Mouse (Mus musculus) intestine, postnatal 0 days (tissue): Measurements from ENCODE around the gene Srp9. TPM values are rescaled to one million over a fixed set of nuclear protein-coding genes. Genes with fewer than 3 reads are reported as not detected.
A peak's percentile ranks its signal among the peaks of the same experiment; 100 is the strongest.

ENCODE experiments used
- ATAC-seq: fragments of 200-750 bp; cut with Nextera tagmentation; 2 replicates; pipeline ENCODE4 v1.8.0; 2017; ENCODE audit warnings: mild to moderate bottlenecking, moderate TSS enrichment, moderate library complexity
- H3K27ac ChIP-seq: fragments of 300-500 bp; sonication (generic); 2 replicates; pipeline ENCODE4 v1.5.1; 2014; ENCODE audit warnings: mild to moderate bottlenecking, low read depth, low read length, moderate library complexity
- H3K27me3 ChIP-seq: fragments of 300-500 bp; sonication (generic); replicated peaks from 2 replicates; pipeline ENCODE4 v1.6.1; 2014; ENCODE audit warnings: low read length, mixed read lengths; ENCODE audit not compliant: control insufficient read depth, insufficient read depth
- H3K36me3 ChIP-seq: fragments of 300-500 bp; sonication (generic); 2 replicates; pipeline ENCODE4 v1.6.1; 2014; ENCODE audit warnings: mild to moderate bottlenecking, moderate library complexity; ENCODE audit not compliant: control insufficient read depth, insufficient read depth
- H3K4me1 ChIP-seq: fragments of 300-500 bp; sonication (generic); replicated peaks from 2 replicates; pipeline ENCODE4 v1.6.1; 2014; ENCODE audit warnings: antibody characterized with exemption, low read length, mixed read lengths; ENCODE audit not compliant: control insufficient read depth, insufficient read depth
- H3K4me2 ChIP-seq: fragments of 300-500 bp; sonication (generic); replicated peaks from 2 replicates; pipeline ENCODE4 v1.6.1; 2014; ENCODE audit warnings: low read depth, mild to moderate bottlenecking, moderate library complexity
- H3K4me3 ChIP-seq: fragments of 300-500 bp; sonication (generic); 2 replicates; pipeline ENCODE4 v1.5.1; 2014; ENCODE audit warnings: low read depth, low read length
- H3K9ac ChIP-seq: fragments of 300-500 bp; sonication (generic); 2 replicates; pipeline ENCODE4 v1.6.1; 2014; ENCODE audit warnings: mild to moderate bottlenecking, low read depth, low read length
- H3K9me3 ChIP-seq: fragments of 300-500 bp; sonication (generic); 2 replicates; pipeline ENCODE4 v1.6.1; 2016; ENCODE audit warnings: mixed run types; ENCODE audit not compliant: control insufficient read depth
- CTCF ChIP-seq: sonication (generic); IDR thresholded peaks from 2 replicates; pipeline ENCODE4 v1.5.1; 2016; ENCODE audit warnings: low read depth, mild to moderate bottlenecking, control low read depth, antibody characterized with exemption, moderate library complexity
- WGBS: fragments of 180-500 bp; shearing (Covaris S2); extraction: QIAGEN DNeasy Blood & Tissue Kit; methylation state at CpG from one replicate; pipeline ENCODE4 v1.1.7; 2014; 5-methylcytosine and 5-hydroxymethylcytosine counted together
- polyA plus RNA-seq: library from polyadenylated mRNA; unstranded; fragments of >200 nt; fragmentation: Nextera tagmentation; extraction: Ambion mirVana; gene quantifications from 2 replicates; pipeline ENCODE4 v1.2.1, GENCODE M21; 2015

The Srp9 gene
- 208 and 218 TPM in 2 replicates for polyA plus RNA-seq

GRCm38 (mm10) chr1:182124506-182124905 is at the start of gene Srp9:
Gene Srp9 (plus strand): TSS chr1:182124737.
- peak; percentile 99 for TF ChIP-seq CTCF
- no peaks in the 10 kb centered on the region for H3K9me3 ChIP-seq
- ATAC-seq, result peak; percentile 98
- H3K27me3 ChIP-seq, result no peaks in the 10 kb centered on the region
- H3K4me2 ChIP-seq, result peak within 1 kb of the TSS; percentile 73
- peaks cover 3% of the 10 kb centered on the region; the same call in 1 of the 2 replicates for H3K4me1 ChIP-seq
- peak within 1 kb of the TSS; percentile 86 for H3K27ac ChIP-seq
- WGBS, result under 1% methylated on average over 36 of the region's 37 CpGs
- H3K9ac ChIP-seq, result peak within 1 kb of the TSS; percentile 92
- H3K4me3 ChIP-seq, result peak within 1 kb of the TSS; percentile 90
- H3K36me3 ChIP-seq, result peaks cover 7% of the 10 kb centered on the region; the same call in 1 of the 2 replicates

GRCm38 (mm10) chr1:182081744-182082419 is 42.7 kb upstream of the Srp9 start:
- TF ChIP-seq CTCF, result no peak
- H3K4me2 ChIP-seq, result peak overlapping the region; percentile 30; the same call in 1 of the 2 replicates
- no peaks in the 10 kb centered on the region for H3K27me3 ChIP-seq
- H3K27ac ChIP-seq, result no peak overlapping the region
- no peaks in the 10 kb centered on the region for H3K9me3 ChIP-seq
- no peak overlapping the region for H3K9ac ChIP-seq
- WGBS, result 20% methylated on average over 16 of the region's 16 CpGs
- no peaks in the 10 kb centered on the region for H3K4me1 ChIP-seq
- no peaks in the 10 kb centered on the region for H3K36me3 ChIP-seq
- ATAC-seq, result no peak
- no peak overlapping the region for H3K4me3 ChIP-seq

GRCm38 (mm10) chr1:182083459-182083858 is 41.1 kb upstream of the Srp9 start:
- H3K27me3 ChIP-seq, result no peaks in the 10 kb centered on the region

GRCm38 (mm10) chr1:182086759-182087158 is 37.8 kb upstream of the Srp9 start:
- WGBS, result 58% methylated on average over 7 of the region's 7 CpGs
- H3K4me3 ChIP-seq, result no peak overlapping the region
- H3K36me3 ChIP-seq, result no peaks in the 10 kb centered on the region
- ATAC-seq, result no peak
- H3K27ac ChIP-seq, result no peak overlapping the region
- H3K9ac ChIP-seq, result no peak overlapping the region
- H3K4me1 ChIP-seq, result 0 out of 2 replicates have a peak, but pooled peaks cover 19% of the 10 kb centered on the region
- TF ChIP-seq CTCF, result no peak
- H3K27me3 ChIP-seq, result no peaks in the 10 kb centered on the region
- H3K9me3 ChIP-seq, result no peaks in the 10 kb centered on the region
- H3K4me2 ChIP-seq, result no peak overlapping the region

More at GRCm38 (mm10) chr1:182083459-182083858, 41.1 kb upstream of the Srp9 start:
- H3K4me2 ChIP-seq, result no peak overlapping the region
- ATAC-seq, result no peak
- no peaks in the 10 kb centered on the region for H3K9me3 ChIP-seq
- H3K9ac ChIP-seq, result no peak overlapping the region
- H3K4me3 ChIP-seq, result no peak overlapping the region
- H3K36me3 ChIP-seq, result no peaks in the 10 kb centered on the region
- no peak overlapping the region for H3K27ac ChIP-seq
- WGBS, result 72% methylated on average over 4 of the region's 4 CpGs
- H3K4me1 ChIP-seq, result 0 out of 2 replicates have a peak, but pooled peaks cover 4% of the 10 kb centered on the region
- no peak for TF ChIP-seq CTCF

GRCm38 (mm10) chr1:182087351-182087750 is 37.2 kb upstream of the Srp9 start:
- no peaks in the 10 kb centered on the region for H3K36me3 ChIP-seq
- 70% methylated on average over 3 of the region's 3 CpGs for WGBS
- no peaks in the 10 kb centered on the region for H3K27me3 ChIP-seq
- no peak overlapping the region for H3K9ac ChIP-seq
- H3K9me3 ChIP-seq, result no peaks in the 10 kb centered on the region
- no peak overlapping the region for H3K4me2 ChIP-seq
- H3K4me1 ChIP-seq, result 0 out of 2 replicates have a peak, but pooled peaks cover 19% of the 10 kb centered on the region
- TF ChIP-seq CTCF, result no peak
- no peak overlapping the region for H3K4me3 ChIP-seq
- ATAC-seq, result no peak
- no peak overlapping the region for H3K27ac ChIP-seq

- H3K4me2 ChIP-seq, result no peak overlapping the region
- 0 out of 2 replicates have a peak overlapping the region, but pooled peaks have one; percentile 10 for H3K27ac ChIP-seq
- 77% methylated on average over 14 of the region's 14 CpGs for WGBS
- H3K4me1 ChIP-seq, result 0 out of 2 replicates have a peak, but pooled peaks cover 19% of the 10 kb centered on the region
- H3K4me3 ChIP-seq, result no peak overlapping the region
- no peak for ATAC-seq
- no peak for TF ChIP-seq CTCF
- no peaks in the 10 kb centered on the region for H3K9me3 ChIP-seq
- H3K36me3 ChIP-seq, result no peaks in the 10 kb centered on the region
- no peaks in the 10 kb centered on the region for H3K27me3 ChIP-seq
- H3K9ac ChIP-seq, result no peak overlapping the region
Measured at GRCm38 (mm10) chr1:182087753-182088633, 36.5 kb upstream of the Srp9 start.
